Mouse (Mus musculus): ENCODE measurements at regions not wholly inside any gene's neighbourhood (a gene's known extent, or its start where the extent isn't known, plus 50 kb on each side); places are given as distances from the start of the nearest gene placed in this dataset.

- TF ChIP-seq CTCF (IDR thresholded peaks at IDR 0.05; ENCODE audit: insufficient read depth, low read depth, low read length) (no peak), POLR2A (IDR thresholded peaks at IDR 0.05; ENCODE audit: insufficient read depth, low read depth, low read length) (no peak)
Observed at GRCm38 (mm10) chr1:76427439-76427838, 881.4 kb downstream of the Slc4a3 start.

All from olfactory bulb, adult 2 months (tissue).